ENCODE assay signal across 8 mouse cellular contexts in genomic region chr13:23585442-23586098, GRCm38 (mm10). TPM values are rescaled to one million over a fixed set of nuclear protein-coding genes. Genes with fewer than 3 reads are reported as not detected.
DNase-seq lines count a peak whose midpoint lies in the region; ATAC-seq and TF ChIP-seq lines count a peak whose summit lies in the region.
"Not testable (repeated sequence)": the region's sequence is repeated elsewhere in the genome, so short reads cannot be mapped to it uniquely, and the experiment has no call there.

No protein-coding gene starts in this region.

- peak overlapping the region; percentile 60 for H3K4me2 ChIP-seq in kidney, embryonic 14.5 days (replicated peaks; ENCODE audit: low read depth, low read length)
- H3K4me2 ChIP-seq in limb, embryonic 14.5 days (replicated peaks; ENCODE audit: low read depth, low read length, severe bottlenecking) = peak overlapping the region; percentile 80
- H3K4me2 ChIP-seq in midbrain, embryonic 16.5 days (ENCODE audit: low read length) = peak overlapping the region; percentile 91

- DNase-seq in 3T3-L1 (ENCODE audit: low read depth, low spot score) = peak; percentile 94
- DNase-seq in heart, embryonic 10.5 days (ENCODE audit: low spot score) = peak; percentile 91
- DNase-seq in limb, embryonic 14.5 days (ENCODE audit: low spot score) = peak; percentile 95
- peak; percentile 43 to 89 for DNase-seq in spleen, adult 2 months (ENCODE audit: low read depth in 1 of 2, low spot score in 2 of 2)

- TF ChIP-seq POLR2A in bone marrow, adult 2 months (IDR thresholded peaks at IDR 0.05; ENCODE audit: borderline replicate concordance, control insufficient read depth, low read depth, low read length) = peak; percentile 92
- TF ChIP-seq POLR2A in embryonic fibroblast, embryonic 13.5 days (IDR thresholded peaks at IDR 0.05; ENCODE audit: low read depth, low read length) = peak; percentile 95
- peak; percentile 96; the same call in 1 of the 2 replicates for TF ChIP-seq POLR2A in limb, embryonic 14.5 days (IDR thresholded peaks at IDR 0.05; ENCODE audit: borderline replicate concordance, extremely low read depth, insufficient read depth, insufficient read length)
- peak; percentile 81 for TF ChIP-seq POLR2A in spleen, adult 2 months (IDR thresholded peaks at IDR 0.05; ENCODE audit: low read depth, low read length)

- peak overlapping the region; percentile 71 for H3K9ac ChIP-seq in kidney, embryonic 14.5 days (ENCODE audit: low read depth, low read length)
- peak overlapping the region; percentile 67 for H3K9ac ChIP-seq in limb, embryonic 14.5 days (ENCODE audit: low read depth, low read length, severe bottlenecking)
- peak overlapping the region; percentile 71 for H3K9ac ChIP-seq in midbrain, embryonic 16.5 days (ENCODE audit: low read depth, low read length)

- H3K27ac ChIP-seq in bone marrow, adult 2 months (ENCODE audit: control insufficient read depth, insufficient read depth, low read depth, low read length, poor library complexity) = peak overlapping the region; percentile 89
- H3K27ac ChIP-seq in embryonic fibroblast, embryonic 13.5 days (ENCODE audit: insufficient read depth, low read length) = peak overlapping the region; percentile 80
- peak overlapping the region; percentile 93 for H3K27ac ChIP-seq in heart, embryonic 10.5 days
- peak overlapping the region; percentile 93 for H3K27ac ChIP-seq in kidney, embryonic 14.5 days (ENCODE audit: low read depth, low read length)
- peak overlapping the region; percentile 94 for H3K27ac ChIP-seq in limb, embryonic 14.5 days (replicated peaks; ENCODE audit: low read depth, low read length)
- H3K27ac ChIP-seq in midbrain, embryonic 16.5 days (ENCODE audit: low read length) = peak overlapping the region; percentile 94
- peak overlapping the region; percentile 97 for H3K27ac ChIP-seq in spleen, adult 2 months (ENCODE audit: insufficient read depth, low read length)

- under 1% methylated on average over 35 of the region's 36 CpGs for WGBS in bone marrow, adult 2 months
- under 1% methylated on average over 28 of the region's 36 CpGs for WGBS in heart, embryonic 10.5 days
- under 1% methylated on average over 19 of the region's 36 CpGs for WGBS in kidney, embryonic 14.5 days
- WGBS in limb, embryonic 14.5 days = under 1% methylated on average over 22 of the region's 36 CpGs
- 0% methylated on average over 15 of the region's 36 CpGs for WGBS in midbrain, embryonic 16.5 days
- WGBS in spleen, adult 2 months = under 1% methylated on average over 33 of the region's 36 CpGs

- TF ChIP-seq CTCF in bone marrow, adult 2 months (IDR thresholded peaks at IDR 0.05; ENCODE audit: control insufficient read depth, insufficient read depth, low read length); embryonic fibroblast, embryonic 13.5 days (IDR thresholded peaks at IDR 0.05; ENCODE audit: borderline replicate concordance, insufficient read depth, low read length); spleen, adult 2 months (IDR thresholded peaks at IDR 0.05; ENCODE audit: extremely low read depth, insufficient read depth, insufficient read length, insufficient replicate concordance): not testable (repeated sequence)

- peak overlapping the region; percentile 65 for H3K4me3 ChIP-seq in bone marrow, adult 2 months (replicated peaks; ENCODE audit: control insufficient read depth, low read depth, low read length)
- H3K4me3 ChIP-seq in embryonic fibroblast, embryonic 13.5 days (ENCODE audit: insufficient read depth, low read length) = peak overlapping the region; percentile 24
- H3K4me3 ChIP-seq in heart, embryonic 10.5 days = peak overlapping the region; percentile 59
- H3K4me3 ChIP-seq in kidney, embryonic 14.5 days (ENCODE audit: low read length) = peak overlapping the region; percentile 44
- peak overlapping the region; percentile 45 for H3K4me3 ChIP-seq in limb, embryonic 14.5 days (replicated peaks; ENCODE audit: low read length)
- peak overlapping the region; percentile 54 for H3K4me3 ChIP-seq in midbrain, embryonic 16.5 days (ENCODE audit: low read depth, low read length)
- H3K4me3 ChIP-seq in spleen, adult 2 months (ENCODE audit: extremely low read depth, insufficient read depth, insufficient read length) = peak overlapping the region; percentile 71

- not testable (repeated sequence) for H3K27me3 ChIP-seq in heart, embryonic 10.5 days (ENCODE audit: insufficient read depth, poor library complexity, severe bottlenecking); kidney, embryonic 14.5 days (ENCODE audit: control insufficient read depth, insufficient read depth, low read length); limb, embryonic 14.5 days (ENCODE audit: control insufficient read depth, insufficient read depth, low read length); midbrain, embryonic 16.5 days (ENCODE audit: control insufficient read depth, insufficient read depth, low read depth, low read length); spleen, adult 2 months (ENCODE audit: control insufficient read depth, insufficient read depth, low read length)

- H3K9me3 ChIP-seq in heart, embryonic 10.5 days; kidney, embryonic 14.5 days (ENCODE audit: control insufficient read depth, low read length); limb, embryonic 14.5 days (ENCODE audit: control insufficient read depth, low read length); midbrain, embryonic 16.5 days (replicated peaks; ENCODE audit: control insufficient read depth, low read length, poor library complexity, severe bottlenecking): not testable (repeated sequence)

- peak; percentile 87 for ATAC-seq in kidney, embryonic 14.5 days (ENCODE audit: low FRiP score, low TSS enrichment)
- ATAC-seq in limb, embryonic 14.5 days (ENCODE audit: low FRiP score, low read depth) = peak; percentile 85
- ATAC-seq in midbrain, embryonic 16.5 days = peak; percentile 91

- not testable (repeated sequence) for H3K4me1 ChIP-seq in bone marrow, adult 2 months (ENCODE audit: control insufficient read depth, insufficient read depth, low read length); embryonic fibroblast, embryonic 13.5 days (ENCODE audit: control insufficient read depth, insufficient read depth, low read length); spleen, adult 2 months (ENCODE audit: control insufficient read depth, insufficient read depth, insufficient read length)
- peaks cover 17% of the 10 kb centered on the region for H3K4me1 ChIP-seq in heart, embryonic 10.5 days
- H3K4me1 ChIP-seq in kidney, embryonic 14.5 days (ENCODE audit: control insufficient read depth, insufficient read depth, low read length) = peaks cover 17% of the 10 kb centered on the region
- H3K4me1 ChIP-seq in limb, embryonic 14.5 days (ENCODE audit: control insufficient read depth, insufficient read depth, low read length) = peaks cover 25% of the 10 kb centered on the region
- peaks cover 26% of the 10 kb centered on the region for H3K4me1 ChIP-seq in midbrain, embryonic 16.5 days (ENCODE audit: control insufficient read depth, insufficient read depth, low read length)

- not testable (repeated sequence) for H3K36me3 ChIP-seq in heart, embryonic 10.5 days; kidney, embryonic 14.5 days (ENCODE audit: control insufficient read depth, insufficient read depth, low read length); limb, embryonic 14.5 days (ENCODE audit: control insufficient read depth, insufficient read depth, low read length); midbrain, embryonic 16.5 days (ENCODE audit: control insufficient read depth, insufficient read depth, low read length); spleen, adult 2 months (ENCODE audit: control insufficient read depth, insufficient read depth, low read length)

RNA-seq across cellular contexts. Expression of gene Hist1h4d, which starts 4.2 kb away (rescaled TPM):
- 50.4 and 64.8 TPM in 2 replicates for polyA plus RNA-seq in bone marrow, adult 2 months (2011; ENCODE audit: insufficient read depth, insufficient read length, low replicate concordance, missing spikeins)
- polyA plus RNA-seq in embryonic fibroblast, embryonic 13.5 days (2011; ENCODE audit: insufficient read length, low read depth, missing spikeins) = 3.7 and 6.8 TPM in 2 replicates
- 41.9 and 60.3 TPM in 2 replicates for polyA plus RNA-seq in heart, embryonic 10.5 days (2016; fragmentation: Nextera tagmentation; extraction: Ambion mirVana)
- polyA plus RNA-seq in kidney, embryonic 14.5 days (2014; fragmentation: Nextera tagmentation; extraction: Ambion mirVana) = 113 and 136 TPM in 2 replicates
- 9.4 and 9.8 TPM in 2 replicates for polyA plus RNA-seq in limb, embryonic 14.5 days (2012; rRNA removed)
- polyA plus RNA-seq in limb, embryonic 14.5 days (2014; fragmentation: Nextera tagmentation; extraction: Ambion mirVana) = 95.5 and 101 TPM in 2 replicates
- 21.8 and 27.6 TPM in 2 replicates for polyA plus RNA-seq in midbrain, embryonic 16.5 days (2015; fragmentation: Nextera tagmentation; extraction: Ambion mirVana)
- 19.1 and 20.9 TPM in 2 replicates for polyA plus RNA-seq in spleen, adult 2 months (2012; rRNA removed)

RNA-seq across cellular contexts. Expression of gene Hist1h3d, which starts 10.0 kb away (rescaled TPM):
- 7.1 and 11.3 TPM in 2 replicates for polyA plus RNA-seq in bone marrow, adult 2 months (2011; ENCODE audit: insufficient read depth, insufficient read length, low replicate concordance, missing spikeins)
- 2.4 and 5.1 TPM in 2 replicates for polyA plus RNA-seq in embryonic fibroblast, embryonic 13.5 days (2011; ENCODE audit: insufficient read length, low read depth, missing spikeins)
- 1.4 and 5.3 TPM in 2 replicates for polyA plus RNA-seq in heart, embryonic 10.5 days (2016; fragmentation: Nextera tagmentation; extraction: Ambion mirVana)
- 12.0 and 14.7 TPM in 2 replicates for polyA plus RNA-seq in kidney, embryonic 14.5 days (2014; fragmentation: Nextera tagmentation; extraction: Ambion mirVana)
- 30.0 and 33.8 TPM in 2 replicates for polyA plus RNA-seq in limb, embryonic 14.5 days (2012; rRNA removed)
- 6.8 and 10.4 TPM in 2 replicates for polyA plus RNA-seq in limb, embryonic 14.5 days (2014; fragmentation: Nextera tagmentation; extraction: Ambion mirVana)
- polyA plus RNA-seq in midbrain, embryonic 16.5 days (2015; fragmentation: Nextera tagmentation; extraction: Ambion mirVana) = 0.53 and 0.60 TPM in 2 replicates
- polyA plus RNA-seq in spleen, adult 2 months (2012; rRNA removed) = 20.9 and 27.9 TPM in 2 replicates

RNA-seq across cellular contexts. Expression of gene Hist1h2ad, which starts 11.4 kb away (rescaled TPM):
- 2.6 and 4.3 TPM in 2 replicates for polyA plus RNA-seq in bone marrow, adult 2 months (2011; ENCODE audit: insufficient read depth, insufficient read length, low replicate concordance, missing spikeins)
- 2.9 and 3.0 TPM in 2 replicates for polyA plus RNA-seq in embryonic fibroblast, embryonic 13.5 days (2011; ENCODE audit: insufficient read length, low read depth, missing spikeins)
- polyA plus RNA-seq in heart, embryonic 10.5 days (2016; fragmentation: Nextera tagmentation; extraction: Ambion mirVana) = 0.54 and 1.1 TPM in 2 replicates
- polyA plus RNA-seq in kidney, embryonic 14.5 days (2014; fragmentation: Nextera tagmentation; extraction: Ambion mirVana) = 2.9 and 5.3 TPM in 2 replicates
- 6.1 and 13.9 TPM in 2 replicates for polyA plus RNA-seq in limb, embryonic 14.5 days (2012; rRNA removed)
- polyA plus RNA-seq in limb, embryonic 14.5 days (2014; fragmentation: Nextera tagmentation; extraction: Ambion mirVana) = 1.2 and 5.3 TPM in 2 replicates
- not detected in 2 replicates for polyA plus RNA-seq in midbrain, embryonic 16.5 days (2015; fragmentation: Nextera tagmentation; extraction: Ambion mirVana)
- polyA plus RNA-seq in spleen, adult 2 months (2012; rRNA removed) = 12.2 and 23.2 TPM in 2 replicates

RNA-seq across cellular contexts. Expression of gene Hist1h2bf, which starts 11.6 kb away (rescaled TPM):
- polyA plus RNA-seq in bone marrow, adult 2 months (2011; ENCODE audit: insufficient read depth, insufficient read length, low replicate concordance, missing spikeins) = 32.4 and 40.5 TPM in 2 replicates
- 5.7 and 6.4 TPM in 2 replicates for polyA plus RNA-seq in embryonic fibroblast, embryonic 13.5 days (2011; ENCODE audit: insufficient read length, low read depth, missing spikeins)
- 1.1 and 1.8 TPM in 2 replicates for polyA plus RNA-seq in heart, embryonic 10.5 days (2016; fragmentation: Nextera tagmentation; extraction: Ambion mirVana)
- polyA plus RNA-seq in kidney, embryonic 14.5 days (2014; fragmentation: Nextera tagmentation; extraction: Ambion mirVana) = 6.7 and 10.8 TPM in 2 replicates
- 17.8 and 25.9 TPM in 2 replicates for polyA plus RNA-seq in limb, embryonic 14.5 days (2012; rRNA removed)
- 5.3 and 8.5 TPM in 2 replicates for polyA plus RNA-seq in limb, embryonic 14.5 days (2014; fragmentation: Nextera tagmentation; extraction: Ambion mirVana)
- polyA plus RNA-seq in midbrain, embryonic 16.5 days (2015; fragmentation: Nextera tagmentation; extraction: Ambion mirVana) = not detected in 2 replicates
- 26.2 and 28.3 TPM in 2 replicates for polyA plus RNA-seq in spleen, adult 2 months (2012; rRNA removed)

RNA-seq across cellular contexts. Expression of gene Hist1h2bg, which starts 14.4 kb away (rescaled TPM):
- 65.5 and 109 TPM in 2 replicates for polyA plus RNA-seq in bone marrow, adult 2 months (2011; ENCODE audit: insufficient read depth, insufficient read length, low replicate concordance, missing spikeins)
- 12.6 and 22.6 TPM in 2 replicates for polyA plus RNA-seq in embryonic fibroblast, embryonic 13.5 days (2011; ENCODE audit: insufficient read length, low read depth, missing spikeins)
- 2.8 and 4.8 TPM in 2 replicates for polyA plus RNA-seq in heart, embryonic 10.5 days (2016; fragmentation: Nextera tagmentation; extraction: Ambion mirVana)
- 7.9 and 12.9 TPM in 2 replicates for polyA plus RNA-seq in kidney, embryonic 14.5 days (2014; fragmentation: Nextera tagmentation; extraction: Ambion mirVana)
- polyA plus RNA-seq in limb, embryonic 14.5 days (2012; rRNA removed) = 38.9 and 60.8 TPM in 2 replicates
- 6.9 and 10.0 TPM in 2 replicates for polyA plus RNA-seq in limb, embryonic 14.5 days (2014; fragmentation: Nextera tagmentation; extraction: Ambion mirVana)
- polyA plus RNA-seq in midbrain, embryonic 16.5 days (2015; fragmentation: Nextera tagmentation; extraction: Ambion mirVana) = 0.36 and 0.86 TPM in 2 replicates
- polyA plus RNA-seq in spleen, adult 2 months (2012; rRNA removed) = 57.5 and 66.9 TPM in 2 replicates

Comparison
In these comparisons a context has a peak if more than half of its experiments do, and no peak if none do; other contexts are left out.
1. Peak in every context shown above with its lines: DNase-seq, ATAC-seq, H3K4me3 ChIP-seq and H3K27ac ChIP-seq.